Mouse (Mus musculus): Measurements from ENCODE around the gene Gsdme.

Gene Gsdme

DNA sequence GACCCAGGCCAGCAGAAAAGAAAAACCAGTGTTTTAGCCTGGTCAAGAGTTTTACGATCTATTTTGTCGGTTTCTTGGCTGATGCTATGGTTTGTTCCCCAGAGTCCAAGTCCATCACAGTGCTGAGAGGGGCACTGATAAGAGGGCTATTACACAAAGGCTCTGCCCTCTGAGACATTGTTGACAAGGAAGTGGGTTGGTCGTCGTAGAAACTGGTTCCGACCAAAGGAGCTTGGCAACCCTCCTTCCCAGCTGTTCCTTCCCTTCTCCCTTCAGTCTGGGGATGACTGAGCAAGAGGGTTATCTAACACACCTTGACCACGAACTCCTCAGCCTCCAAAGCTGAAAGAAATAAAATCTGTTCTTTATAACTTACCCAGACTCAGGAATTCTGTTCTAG, at the start of gene Gsdme:
Gsdme (minus strand) TSS at position 193 of the 400 bp plus-strand sequence.
- no peak for DNase-seq (ENCODE audit: low read depth, low spot score)

DNA sequence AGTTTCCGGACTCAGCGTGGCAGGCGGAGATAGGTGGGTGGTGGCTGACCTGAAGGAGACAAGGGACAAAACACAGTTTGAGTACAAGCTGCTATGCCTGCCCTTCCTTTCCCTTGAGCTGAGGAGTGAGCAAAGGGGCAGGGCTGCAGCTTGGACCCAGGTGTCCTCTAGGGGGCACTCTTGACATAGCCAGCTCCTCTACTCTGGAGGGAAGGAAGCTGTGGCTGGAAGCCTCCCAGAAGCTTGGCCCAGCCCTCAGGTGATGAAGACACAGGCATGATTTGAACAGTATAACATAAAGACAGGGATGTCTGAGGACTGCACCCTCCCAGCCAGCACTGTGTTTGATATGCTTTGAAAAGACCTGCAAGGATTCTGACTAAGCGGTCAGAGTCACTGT, 49.0 kb upstream of the Gsdme start:
- peak; percentile 28 for DNase-seq (ENCODE audit: low read depth, low spot score)

DNA sequence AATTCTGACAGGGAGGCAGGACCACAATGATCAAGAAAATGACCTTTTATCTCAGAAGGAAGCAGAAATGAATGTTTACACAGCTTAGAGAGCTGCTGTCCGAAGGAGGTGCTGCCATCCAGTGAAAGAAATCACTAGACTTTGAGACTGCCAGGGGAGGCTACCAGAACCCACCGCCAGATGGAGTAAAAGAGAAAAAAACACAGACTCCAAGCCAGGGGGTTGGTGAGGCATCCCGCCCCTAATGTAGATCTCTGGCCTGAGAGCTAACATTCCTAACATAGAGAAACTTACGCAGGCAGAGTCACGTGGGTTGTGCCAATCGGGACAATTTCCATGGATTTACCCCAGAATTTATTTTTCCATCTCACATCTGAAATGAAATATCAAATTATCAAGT, 45.4 kb upstream of the Gsdme start:
- no peak for DNase-seq (ENCODE audit: low read depth, low spot score)

DNA sequence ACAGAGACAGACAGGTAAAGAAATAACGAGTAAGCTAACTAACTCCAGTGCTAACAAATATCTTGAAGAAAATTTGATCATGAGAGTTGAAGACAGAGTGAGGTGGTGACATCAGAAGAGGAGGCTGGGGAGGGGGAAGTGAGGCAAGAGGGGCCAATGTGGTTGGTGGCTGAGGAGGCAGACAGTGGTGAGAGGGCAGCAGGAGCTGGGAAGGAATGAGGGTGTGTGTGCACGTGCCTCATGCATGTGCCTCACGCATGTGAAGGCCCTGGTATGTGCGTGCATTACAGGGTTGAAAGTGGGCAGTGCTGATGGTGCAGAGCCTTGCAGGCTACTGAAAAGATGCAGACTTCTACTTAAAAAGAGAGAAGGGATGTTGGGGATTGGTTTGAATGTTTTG, 43.0 kb upstream of the Gsdme start:
- DNase-seq (ENCODE audit: low read depth, low spot score), result no peak

DNA sequence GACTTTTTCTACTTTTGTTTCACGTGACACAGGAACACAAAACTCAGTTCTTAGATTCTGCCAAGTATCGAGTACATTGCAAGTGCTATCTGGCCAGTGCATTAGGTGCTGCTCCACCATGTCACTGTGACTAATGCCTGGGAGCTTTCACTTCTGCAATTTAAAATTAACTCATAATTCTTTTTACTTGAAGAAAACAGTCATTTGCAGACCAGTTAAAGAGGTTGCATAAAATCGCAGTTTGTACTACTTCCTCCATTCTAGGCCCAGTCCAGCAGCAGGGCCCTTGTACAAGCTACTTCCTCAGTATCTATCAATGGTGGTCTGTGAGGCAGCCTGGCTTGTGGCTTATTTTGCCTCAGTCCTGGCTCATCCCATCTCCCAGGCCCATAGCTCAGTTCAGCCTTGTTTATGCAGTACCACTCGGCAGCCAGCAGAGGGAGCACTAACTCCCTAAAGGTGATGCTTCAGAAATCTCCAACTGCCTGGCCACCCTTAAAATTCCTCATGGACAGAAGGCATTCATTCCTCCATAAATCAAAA, 41.4 kb upstream of the Gsdme start:
- DNase-seq (ENCODE audit: low read depth, low spot score), result peak; percentile 37

DNA sequence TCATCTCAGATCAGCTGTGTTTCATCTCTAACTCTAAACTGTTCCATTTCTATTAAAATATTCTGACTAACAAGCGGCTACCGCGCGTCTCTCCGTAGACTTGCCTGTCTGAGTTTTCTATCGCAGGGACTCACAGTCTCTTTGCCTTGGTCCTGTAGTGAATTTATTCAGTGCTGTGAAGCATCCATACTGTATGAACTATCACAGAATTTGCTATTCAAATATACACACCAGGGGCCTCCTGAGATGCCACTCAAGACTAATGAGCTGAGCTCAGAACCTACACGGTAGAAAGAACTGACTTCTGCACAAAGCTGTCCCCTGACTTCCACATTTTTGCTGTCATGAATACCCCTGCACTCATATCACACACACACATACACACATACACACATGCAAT, 37.5 kb upstream of the Gsdme start:
- DNase-seq (ENCODE audit: low read depth, low spot score), result no peak

DNA sequence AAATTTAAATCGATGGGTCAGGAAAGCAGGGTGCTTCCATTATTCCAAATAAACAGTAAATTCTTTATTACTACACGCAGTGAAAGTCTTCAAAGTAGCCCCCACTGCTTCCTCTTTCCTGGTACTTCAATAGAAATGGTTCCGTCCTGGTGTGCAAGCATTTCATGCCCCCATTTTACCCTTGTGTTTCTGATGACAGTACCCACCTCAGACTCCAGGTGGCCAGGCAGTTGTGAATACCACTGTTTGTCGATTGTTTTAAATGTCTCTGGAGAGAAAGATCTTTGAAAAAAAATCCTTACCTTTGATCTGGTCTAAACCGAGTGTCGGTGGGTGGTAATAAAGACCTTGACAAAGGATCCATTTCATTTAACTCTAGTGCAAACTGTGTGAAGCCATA, 37.0 kb upstream of the Gsdme start:
- no peak for DNase-seq (ENCODE audit: low read depth, low spot score)

DNA sequence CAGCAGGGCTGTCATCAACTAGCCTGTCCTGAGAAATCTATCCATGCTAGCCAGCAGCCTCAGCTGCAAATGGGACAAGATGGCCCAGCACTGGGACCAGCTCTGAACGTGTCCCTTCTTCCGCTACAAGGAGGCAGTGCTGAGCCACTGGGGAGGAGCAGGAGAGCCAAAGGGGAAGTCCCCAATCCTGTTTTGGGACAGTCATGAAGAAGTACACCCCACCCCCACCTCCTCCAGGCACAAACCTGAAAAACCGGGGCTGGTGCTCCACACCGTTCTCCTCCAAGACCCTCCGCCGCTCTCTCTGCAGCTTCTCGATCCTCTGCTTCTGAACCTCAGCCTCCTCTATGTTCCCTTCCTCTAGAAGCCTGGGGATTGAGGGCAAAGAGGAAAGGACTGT, 35.4 kb upstream of the Gsdme start:
- no peak for DNase-seq (ENCODE audit: low read depth, low spot score)

DNA sequence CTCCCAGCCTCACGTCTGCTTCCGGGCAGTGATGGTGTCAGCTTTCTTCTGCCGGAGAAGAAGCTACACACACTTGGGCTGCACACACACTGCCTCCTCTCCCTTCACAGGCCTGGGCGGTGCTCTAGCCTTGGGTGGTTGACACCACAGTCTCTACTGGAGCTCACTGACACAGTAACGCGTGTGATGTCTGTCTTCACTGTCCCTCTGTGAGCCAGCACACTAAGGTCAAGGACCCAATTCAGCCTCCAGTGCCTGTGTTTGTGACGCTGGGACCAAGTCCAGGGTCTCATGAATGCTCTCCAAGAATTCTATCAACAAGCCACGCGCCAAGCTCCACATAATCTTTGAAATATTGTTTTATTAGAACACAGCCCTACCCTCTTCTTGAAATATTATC, 34.0 kb upstream of the Gsdme start:
- DNase-seq (ENCODE audit: low read depth, low spot score), result no peak

DNA sequence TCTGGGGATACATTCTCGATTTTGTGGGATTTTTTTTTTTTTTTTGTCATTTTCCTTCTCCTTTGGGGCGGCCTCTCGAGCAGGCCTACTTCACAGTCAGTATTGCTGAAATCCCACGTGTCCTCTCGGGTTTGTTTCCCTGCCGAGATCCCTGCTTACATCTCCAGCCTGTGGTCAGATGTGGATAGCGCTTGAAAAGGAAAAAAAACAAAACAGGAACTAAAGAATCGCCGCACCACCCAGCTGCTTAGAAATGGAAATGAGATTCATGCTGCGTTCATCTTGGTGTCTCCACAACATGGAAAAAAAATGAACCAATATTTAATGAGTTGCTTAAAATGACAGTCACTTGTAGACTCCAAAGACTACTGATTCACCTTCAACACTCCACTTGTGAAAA, 31.5 kb upstream of the Gsdme start:
- no peak for DNase-seq (ENCODE audit: low read depth, low spot score)

DNA sequence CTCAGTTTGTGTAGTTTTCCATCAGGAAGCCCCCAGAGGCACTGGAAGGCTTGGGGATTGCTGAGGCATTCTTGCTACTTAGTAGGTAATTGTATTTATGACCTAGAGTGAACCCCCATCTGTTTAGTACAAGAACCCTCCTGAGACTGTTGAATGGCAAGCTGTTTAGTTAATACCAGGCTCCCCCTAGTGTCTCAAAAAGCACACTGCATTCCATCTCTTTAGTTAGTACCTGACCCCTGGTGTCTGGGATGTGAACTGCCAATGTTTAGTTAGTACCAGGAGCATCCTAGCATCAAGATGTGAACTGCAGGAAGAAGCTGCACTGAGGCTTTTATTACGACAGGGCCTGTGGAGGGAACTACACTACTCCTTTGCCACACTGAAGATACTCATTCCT, 30.5 kb upstream of the Gsdme start:
- peak; percentile 63 for DNase-seq (ENCODE audit: low read depth, low spot score)

DNA sequence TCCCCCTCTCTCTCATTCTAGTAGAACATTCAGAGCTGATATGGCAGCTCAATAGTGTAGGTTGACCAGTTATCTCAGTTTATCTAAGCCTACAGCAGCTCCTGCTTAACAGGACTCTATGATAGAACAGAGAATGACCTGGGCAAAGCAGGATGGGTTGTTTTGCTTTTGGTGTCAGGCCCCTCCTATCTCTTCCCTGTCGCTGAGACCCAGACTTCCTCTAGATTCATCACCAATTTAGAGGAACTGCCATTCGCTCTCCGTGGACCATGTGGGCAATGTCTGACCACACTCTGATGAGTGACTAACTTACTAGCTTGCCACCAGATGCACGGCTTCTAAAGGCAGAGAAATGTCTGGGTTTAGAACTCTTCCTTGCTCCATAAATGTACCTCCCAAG, 28.0 kb upstream of the Gsdme start:
- no peak for DNase-seq (ENCODE audit: low read depth, low spot score)

DNA sequence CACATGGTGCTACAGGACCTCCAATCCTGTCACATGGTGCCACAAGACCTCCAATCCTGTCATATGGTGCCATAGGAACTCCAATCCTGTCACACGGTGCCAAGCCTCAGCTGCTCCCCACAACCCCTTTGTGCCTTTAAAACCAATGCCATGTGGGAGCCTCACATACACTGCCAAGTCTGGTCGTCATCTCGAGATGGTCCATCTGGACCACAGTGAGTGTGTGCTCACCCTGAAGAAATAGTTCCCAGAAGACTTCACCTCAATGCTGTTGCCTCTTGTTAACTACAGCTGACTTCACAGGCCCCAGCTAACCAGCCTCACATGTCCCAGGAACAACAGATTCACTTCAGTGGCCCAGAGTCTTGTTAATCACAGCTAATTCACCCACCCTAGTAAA, 23.2 kb upstream of the Gsdme start:
- DNase-seq (ENCODE audit: low read depth, low spot score), result no peak

DNA sequence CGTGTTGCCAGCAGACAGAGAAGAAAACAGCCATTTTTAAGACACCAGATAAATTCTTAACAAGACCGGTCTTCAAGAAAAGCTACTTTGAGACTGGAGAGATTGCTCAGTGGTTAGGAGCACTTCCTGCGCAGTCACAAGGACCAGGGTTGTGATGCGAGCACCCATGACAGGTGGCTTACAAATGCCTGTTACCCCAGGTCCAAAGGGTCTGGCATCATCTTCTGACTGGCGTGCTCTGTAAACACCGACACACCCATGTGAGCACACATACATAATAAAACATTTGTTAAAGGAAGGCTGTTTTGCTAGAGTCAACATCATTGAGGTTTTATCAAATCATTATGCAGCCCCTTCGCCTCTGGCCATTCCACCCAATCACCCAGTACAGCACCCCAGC, 16.0 kb upstream of the Gsdme start:
- no peak for DNase-seq (ENCODE audit: low read depth, low spot score)

DNA sequence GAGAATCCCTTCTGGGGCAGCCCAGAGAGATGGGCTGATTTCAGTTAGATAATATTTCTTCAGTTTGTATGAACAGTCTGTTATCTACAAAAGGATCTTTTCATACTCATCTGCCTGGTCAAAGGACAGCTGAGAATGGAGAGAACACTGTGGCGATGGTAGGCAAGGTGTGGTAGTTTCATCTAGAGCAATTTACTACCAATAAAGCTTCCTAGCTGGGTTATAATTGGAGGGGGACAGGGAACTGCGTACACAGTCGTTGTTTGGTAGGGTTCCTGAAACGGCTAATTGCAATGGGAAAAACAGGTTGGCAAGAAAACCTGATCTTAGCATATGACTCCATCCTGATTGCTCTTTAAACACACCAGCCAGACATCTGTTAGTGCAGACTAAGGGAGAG, 10.3 kb upstream of the Gsdme start:
- no peak for DNase-seq (ENCODE audit: low read depth, low spot score)

DNA sequence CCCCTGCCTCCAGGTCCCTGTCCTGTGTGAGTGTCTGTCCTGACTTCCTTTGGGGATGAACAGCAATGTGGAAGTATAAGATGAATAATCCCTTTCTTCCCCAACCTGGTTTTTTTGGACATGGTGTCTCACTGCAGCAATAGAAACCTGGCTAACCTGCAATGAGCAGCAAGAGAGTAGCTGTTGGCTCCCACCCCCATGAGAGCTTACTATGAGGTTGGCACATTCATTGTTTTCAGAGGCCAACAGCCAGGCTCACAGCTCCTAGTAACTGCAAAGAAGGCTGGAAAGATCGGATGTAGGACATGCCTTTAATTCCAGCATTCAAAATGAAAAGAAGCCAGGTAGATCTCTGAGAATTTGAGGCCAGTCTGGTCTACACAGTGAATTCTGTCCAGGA, 9.8 kb upstream of the Gsdme start:
- no peak for DNase-seq (ENCODE audit: low read depth, low spot score)

DNA sequence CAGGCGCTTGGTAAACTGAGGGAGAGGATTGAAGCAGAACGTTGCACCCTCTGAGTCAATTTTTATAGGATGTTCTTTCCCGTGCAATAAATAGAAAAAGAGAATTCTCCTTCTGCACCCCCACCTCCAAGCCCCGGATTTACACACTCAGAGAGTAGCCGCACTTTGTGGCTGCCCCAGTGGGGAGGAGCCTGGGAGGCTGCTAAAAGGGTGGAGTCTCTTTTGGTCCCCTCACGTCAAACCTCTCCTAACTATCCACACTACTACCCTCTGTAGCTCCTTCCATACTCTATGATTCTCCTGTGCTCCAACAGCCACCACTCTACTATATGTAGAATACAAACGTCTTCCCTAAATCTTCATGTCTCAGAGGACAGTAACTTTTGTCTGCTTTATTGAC, 1.4 kb downstream of the Gsdme start:
- no peak for DNase-seq (ENCODE audit: low read depth, low spot score)

DNA sequence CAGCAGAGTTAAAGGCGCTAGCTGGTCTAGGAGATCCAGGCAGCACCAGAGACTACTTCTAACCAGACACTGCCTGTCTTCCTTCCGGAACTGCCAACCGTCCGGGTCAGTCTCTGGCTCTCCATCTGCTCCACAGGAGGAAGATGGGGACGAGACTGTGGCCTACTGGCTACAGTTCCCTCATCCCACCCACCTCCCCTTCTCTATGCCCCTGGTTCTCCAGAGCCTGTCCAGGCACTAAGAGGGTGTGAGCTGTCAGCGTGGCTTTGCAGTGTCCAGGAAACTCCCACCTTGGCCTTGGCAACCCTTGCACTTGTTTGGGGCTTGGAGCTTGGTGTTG, 1.8 kb downstream of the Gsdme start:
- DNase-seq (ENCODE audit: low read depth, low spot score), result no peak

DNA sequence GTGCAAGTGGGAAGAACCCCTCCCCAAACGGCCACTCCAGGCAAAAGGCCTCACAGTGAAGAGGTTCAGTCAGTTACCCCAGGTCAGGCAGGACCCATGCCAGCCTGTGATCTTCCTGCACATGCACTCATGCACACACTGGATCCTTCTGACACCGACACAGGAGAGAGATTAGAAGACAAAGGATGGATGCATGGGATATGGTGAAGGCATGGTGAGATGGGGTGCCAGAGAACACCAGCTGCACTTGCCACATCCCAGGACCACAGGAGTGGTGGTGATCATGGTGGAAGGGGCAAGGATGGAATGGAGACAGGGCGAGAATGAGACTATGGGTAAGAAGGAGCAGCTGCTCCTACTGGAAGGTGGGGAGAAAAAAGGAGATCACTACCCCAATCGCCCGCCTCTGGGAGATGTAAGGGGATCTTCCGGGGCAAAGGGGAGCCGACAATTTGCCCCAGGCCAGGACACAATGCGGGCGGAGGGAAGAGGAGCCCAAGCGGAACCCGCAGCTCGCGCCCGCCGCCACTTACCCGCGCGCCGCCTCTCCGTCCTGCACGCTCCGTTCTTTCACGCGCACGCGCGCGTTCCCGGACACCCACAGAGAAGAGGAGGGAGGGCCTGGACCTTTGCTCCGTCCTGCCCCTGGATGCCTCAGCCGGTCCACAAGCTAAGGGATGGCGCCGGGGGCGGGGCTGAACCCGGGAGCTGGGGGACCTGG, 2.3 kb downstream of the Gsdme start:
- peak; percentile 61 for DNase-seq (ENCODE audit: low read depth, low spot score)

DNA sequence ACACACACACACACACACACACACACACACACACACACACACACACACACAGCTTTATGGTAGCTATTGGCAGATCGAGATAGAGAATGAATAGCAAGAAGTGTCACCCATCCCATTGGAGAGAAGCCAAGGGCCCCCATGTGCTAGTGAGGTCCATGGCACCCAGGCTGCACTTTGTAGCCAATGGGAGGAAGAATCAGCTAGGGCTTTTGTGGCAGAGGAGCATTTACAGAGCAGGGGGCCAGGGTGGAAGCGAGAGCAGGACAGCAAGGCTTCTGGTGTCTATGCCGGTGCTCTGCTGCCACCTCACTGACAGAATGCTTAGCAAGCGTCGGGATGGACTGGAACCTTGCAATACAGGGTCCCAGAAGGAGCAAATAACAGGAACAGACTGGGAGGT, 8.3 kb downstream of the Gsdme start:
- no peak for DNase-seq (ENCODE audit: low read depth, low spot score)

DNA sequence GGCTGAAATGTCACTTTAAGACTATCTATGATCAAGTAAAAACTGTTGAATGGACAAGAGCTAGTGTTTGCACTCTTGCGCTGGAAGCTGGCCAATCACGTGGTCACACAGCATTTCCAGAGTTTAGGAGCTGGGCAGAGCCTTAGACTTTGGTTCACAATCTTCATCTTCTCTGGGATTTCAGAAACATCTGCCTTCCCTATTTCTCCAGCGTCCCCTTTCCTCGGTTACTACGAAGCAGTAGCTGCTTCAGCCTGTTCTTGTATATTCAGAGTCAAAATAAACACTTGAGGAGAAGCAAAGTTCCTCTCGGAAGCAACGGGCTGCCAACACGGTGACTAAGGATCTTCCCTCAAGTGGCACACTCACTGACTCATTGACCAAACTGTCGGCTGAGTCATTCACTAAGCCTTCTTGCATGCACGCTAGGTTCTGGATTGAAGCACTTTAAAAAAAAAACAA, 8.9 kb downstream of the Gsdme start:
- no peak for DNase-seq (ENCODE audit: low read depth, low spot score)

DNA sequence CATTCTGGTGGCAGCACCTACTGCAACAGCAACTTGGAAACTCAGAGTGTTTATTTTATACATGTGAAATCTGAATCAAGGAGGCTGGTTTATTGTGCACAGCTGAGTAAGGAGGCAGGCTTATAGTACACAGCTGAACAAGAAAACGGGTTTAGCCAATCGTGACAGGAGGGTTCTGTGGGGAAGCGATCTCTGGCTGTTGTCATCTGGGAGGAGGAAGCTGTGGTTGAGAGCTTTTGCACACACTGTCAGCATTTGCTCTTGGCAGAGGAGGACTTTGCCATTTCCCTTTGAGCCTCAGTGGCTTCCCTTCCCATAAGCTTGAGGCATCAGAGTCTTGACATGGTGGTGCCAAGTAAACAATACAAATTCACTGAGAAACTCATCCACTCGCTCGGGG, 11.0 kb downstream of the Gsdme start:
- no peak for DNase-seq (ENCODE audit: low read depth, low spot score)

DNA sequence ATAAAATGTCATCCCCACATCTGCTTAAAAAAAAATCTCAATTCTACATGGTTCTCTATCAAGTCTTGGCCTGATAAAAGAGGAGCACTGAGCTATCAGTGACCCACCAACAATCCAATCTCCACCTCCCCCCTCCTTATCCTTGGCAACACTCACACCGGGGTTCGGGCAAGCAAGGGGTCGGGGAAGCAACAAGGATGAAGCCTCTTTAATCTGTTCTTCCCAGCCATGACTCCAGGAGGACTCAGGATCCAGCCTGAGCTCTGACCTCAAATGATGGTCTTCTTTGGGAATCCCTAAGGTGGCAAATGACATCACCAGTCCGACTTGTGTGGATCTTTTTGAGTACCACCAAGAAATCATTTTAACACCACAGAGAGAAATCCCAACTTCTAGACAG, 15.9 kb downstream of the Gsdme start:
- no peak for DNase-seq (ENCODE audit: low read depth, low spot score)

DNA sequence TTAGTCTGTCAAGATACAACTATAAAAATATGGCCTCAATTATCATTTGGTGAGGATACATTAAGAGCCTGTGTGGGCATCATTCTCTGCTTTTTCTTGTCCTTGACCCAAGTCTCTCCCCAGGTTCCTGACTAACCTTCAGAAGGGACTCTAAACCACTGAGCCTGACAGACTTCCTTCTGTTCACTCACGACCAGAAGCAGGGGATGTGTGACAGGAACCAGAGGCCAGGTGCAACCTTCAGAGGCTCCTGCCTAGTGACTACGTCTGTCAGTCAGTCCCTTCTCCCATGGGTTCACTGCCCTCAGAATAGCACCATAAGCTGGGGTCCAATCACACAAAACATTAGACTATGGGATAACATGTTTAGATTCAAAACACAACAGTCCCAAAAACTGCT, 16.3 kb downstream of the Gsdme start:
- DNase-seq (ENCODE audit: low read depth, low spot score), result no peak
